Mouse (Mus musculus) cerebellum, adult 2 months (tissue): Measurements from ENCODE around the gene Alyref2.

ENCODE experiments used
- CTCF ChIP-seq: fragments of 200-500 bp; IDR thresholded peaks from 2 replicates; pipeline ENCODE4 v1.5.1; 2011; ENCODE audit warnings: low read depth, mild to moderate bottlenecking, control low read depth, low read length, moderate library complexity, borderline replicate concordance; ENCODE audit not compliant: insufficient read depth
- POLR2A ChIP-seq: fragments of 200-500 bp; IDR thresholded peaks from 2 replicates; pipeline ENCODE4 v1.6.1; 2011; ENCODE audit warnings: low read length, control low read depth, borderline replicate concordance; ENCODE audit not compliant: insufficient read depth

GRCm38 (mm10) chr1:171477123-171477522 is 26.2 kb upstream of the Alyref2 start:
- TF ChIP-seq CTCF (no peak), POLR2A (no peak)
